Mouse (Mus musculus): ENCODE data around the gene March6. TPM values are rescaled to one million over a fixed set of nuclear protein-coding genes. Genes with fewer than 3 reads are reported as not detected.

The March6 gene
- polyA plus RNA-seq, 1 experiment from 2014 or later: 102 TPM

DNA sequence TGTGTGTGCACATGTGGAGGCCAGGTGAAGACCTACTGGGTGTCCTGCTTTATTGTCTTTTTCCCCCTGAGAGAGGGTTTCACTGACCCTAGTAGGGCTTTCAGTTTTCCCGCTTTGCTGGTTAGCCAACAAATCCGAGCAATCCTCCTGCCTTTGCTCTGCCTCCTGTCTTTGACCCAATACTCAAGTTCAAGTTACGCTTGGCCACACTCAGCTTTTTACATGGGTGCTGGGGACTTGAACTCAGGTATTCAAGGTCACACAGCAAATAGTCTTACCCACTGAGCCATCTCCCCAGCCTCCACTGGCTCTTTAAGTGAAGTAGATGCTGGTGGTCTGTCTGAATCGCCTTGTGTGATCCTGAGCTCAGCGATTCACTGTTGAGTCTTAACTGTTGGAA lies 124.0 kb downstream of the March6 start:
- no peak for ATAC-seq (ENCODE audit: low FRiP score)
- no peaks in the 10 kb centered on the region for H3K27me3 ChIP-seq (ENCODE audit: control insufficient read depth, insufficient read depth, low read length)
- H3K4me2 ChIP-seq (replicated peaks): no peak overlapping the region
- H3K9ac ChIP-seq: no peak overlapping the region
- H3K4me1 ChIP-seq (replicated peaks; ENCODE audit: control insufficient read depth, insufficient read depth, low read length): 0 out of 2 replicates have a peak, but pooled peaks cover 5% of the 10 kb centered on the region
- DNase-seq (ENCODE audit: low spot score): no peak
- H3K36me3 ChIP-seq (replicated peaks; ENCODE audit: control insufficient read depth, insufficient read depth): no peaks in the 10 kb centered on the region
- no peaks in the 10 kb centered on the region for H3K9me3 ChIP-seq (ENCODE audit: control insufficient read depth, low read length)
- no peak overlapping the region for H3K4me3 ChIP-seq (replicated peaks; ENCODE audit: low read length)
- WGBS: 89% methylated on average over 5 of the region's 5 CpGs
- no peak overlapping the region for H3K27ac ChIP-seq

Other genes starting within 250 kb of the March6 start
- 0.65 and 1.3 TPM in 2 replicates for gene Ankrd33b, start 163.3 kb downstream of the March6 start, polyA plus RNA-seq (2014; fragmentation: Nextera tagmentation; extraction: Ambion mirVana)
- 2.4 and 2.8 TPM in 2 replicates for gene Ropn1l, start 77.3 kb downstream of the March6 start, polyA plus RNA-seq (2014; fragmentation: Nextera tagmentation; extraction: Ambion mirVana)
- gene Cmbl, start 34.3 kb upstream of the March6 start, polyA plus RNA-seq (2014; fragmentation: Nextera tagmentation; extraction: Ambion mirVana): 8.8 and 9.1 TPM in 2 replicates
- 521 and 542 TPM in 2 replicates for gene Cct5, start 70.8 kb upstream of the March6 start, polyA plus RNA-seq (2014; fragmentation: Nextera tagmentation; extraction: Ambion mirVana)
- 10.5 and 12.1 TPM in 2 replicates for gene Fam173b, start 70.8 kb upstream of the March6 start, polyA plus RNA-seq (2014; fragmentation: Nextera tagmentation; extraction: Ambion mirVana)